Mouse (Mus musculus) skeletal muscle tissue, adult 2 months (tissue): ENCODE results near the gene Zfp639.

Source experiments
- DNase-seq: peaks from one replicate; pipeline ENCODE4 v3.0.0-alpha.2; 2012; ENCODE audit warnings: low read depth, low spot score

The Zfp639 gene

GRCm38 (mm10) chr3:32505841-32506240 lies 4.2 kb upstream of the Zfp639 start:
- DNase-seq: no peak

- DNase-seq: no peak
Observed at GRCm38 (mm10) chr3:32506366-32507225, 3.5 kb upstream of the Zfp639 start.

GRCm38 (mm10) chr3:32508666-32509324 lies 1.3 kb upstream of the Zfp639 start:
- DNase-seq: peak; percentile 45

- peak; percentile 97 for DNase-seq
Observed at GRCm38 (mm10) chr3:32510375-32511190, 524 bp downstream of the Zfp639 start.

GRCm38 (mm10) chr3:32511191-32511550 lies 1.1 kb downstream of the Zfp639 start:
- DNase-seq: no peak

- no peak for DNase-seq
Observed at GRCm38 (mm10) chr3:32512686-32513284, 2.7 kb downstream of the Zfp639 start.

- no peak for DNase-seq
Observed at GRCm38 (mm10) chr3:32513528-32513927, 3.5 kb downstream of the Zfp639 start.

- DNase-seq: no peak
Observed at GRCm38 (mm10) chr3:32527181-32527580, 17.1 kb downstream of the Zfp639 start.

- peak; percentile 93 for DNase-seq
Observed at GRCm38 (mm10) chr3:32529303-32529898, 19.3 kb downstream of the Zfp639 start, which contains the start of gene Mfn1. Mfn1 (plus strand) TSS chr3:32529465.

GRCm38 (mm10) chr3:32530041-32530440 lies 20.0 kb downstream of the Zfp639 start:
- DNase-seq: no peak

- no peak for DNase-seq
Observed at GRCm38 (mm10) chr3:32535692-32536091, 25.6 kb downstream of the Zfp639 start.

GRCm38 (mm10) chr3:32537556-32537955 lies 27.5 kb downstream of the Zfp639 start:
- peak; percentile 90 for DNase-seq

- no peak for DNase-seq
Observed at GRCm38 (mm10) chr3:32538091-32538490, 28.0 kb downstream of the Zfp639 start.

GRCm38 (mm10) chr3:32553061-32553460 lies 43.0 kb downstream of the Zfp639 start:
- no peak for DNase-seq

GRCm38 (mm10) chr3:32563401-32563800 lies 53.3 kb downstream of the Zfp639 start:
- DNase-seq: no peak
